Mouse (Mus musculus) MEL (cell line): ENCODE data around the gene Cd37. TPM values are rescaled to one million over a fixed set of nuclear protein-coding genes. Genes with fewer than 3 reads are reported as not detected.
A peak's percentile ranks its signal among the peaks of the same experiment; 100 is the strongest.

Source experiments
- DNase-seq: peaks from one replicate; pipeline ENCODE4 v3.0.0; 2011; ENCODE audit warnings: low read depth, low spot score
- H3K27ac ChIP-seq: 2 replicates; pipeline ENCODE4 v1.5.1; 2012; ENCODE audit warnings: low read depth, mild to moderate bottlenecking, control low read depth, low read length, moderate library complexity; ENCODE audit not compliant: control insufficient read depth
- H3K27me3 ChIP-seq, 2 experiments: fragments of 150-350 bp in 1 of 2; sonication (generic) in 1 of 2; 2 replicates each; pipeline ENCODE4 v1.6.1; 2012; ENCODE audit warnings: low read length in 2 of 2, mild to moderate bottlenecking in 2 of 2, improper control_type of control experiment in 1 of 2, moderate library complexity in 1 of 2; ENCODE audit not compliant: insufficient read depth in 2 of 2, control insufficient read depth in 1 of 2
- H3K36me3 ChIP-seq, 2 experiments: 2 replicates each; pipeline ENCODE4 v1.6.1; 2012 to 2014; ENCODE audit warnings: low read length in 2 of 2, improper control_type of control experiment in 1 of 2, inconsistent platforms in 1 of 2, mild to moderate bottlenecking in 1 of 2; ENCODE audit not compliant: insufficient read depth in 2 of 2, control insufficient read depth in 1 of 2
- H3K4me1 ChIP-seq, 2 experiments: fragments of 150-350 bp in 1 of 2; sonication (generic) in 1 of 2; 2 replicates each; pipeline ENCODE4 v1.6.1; 2012; ENCODE audit warnings: low read length in 2 of 2, improper control_type of control experiment in 1 of 2, mild to moderate bottlenecking in 1 of 2; ENCODE audit not compliant: insufficient read depth in 2 of 2, control insufficient read depth in 1 of 2
- H3K4me3 ChIP-seq, 2 experiments: fragments of 150-350 bp in 1 of 2; sonication (generic) in 1 of 2; 2 replicates each; pipeline ENCODE4 v1.5.1; 2012; ENCODE audit warnings: low read depth in 2 of 2, low read length in 2 of 2, mild to moderate bottlenecking in 2 of 2, moderate library complexity in 2 of 2, control low read depth in 1 of 2, improper control_type of control experiment in 1 of 2; ENCODE audit not compliant: control insufficient read depth in 1 of 2, insufficient read depth in 1 of 2
- H3K79me2 ChIP-seq: 2 replicates; pipeline ENCODE4 v1.6.1; 2012; ENCODE audit warnings: mild to moderate bottlenecking, low read length, moderate library complexity; ENCODE audit not compliant: control insufficient read depth, poor library complexity, insufficient read depth
- H3K9ac ChIP-seq: 2 replicates; pipeline ENCODE4 v1.6.1; 2012; ENCODE audit warnings: low read depth, mild to moderate bottlenecking, control low read depth, low read length, moderate library complexity; ENCODE audit not compliant: control insufficient read depth, poor library complexity, severe bottlenecking
- H3K9me3 ChIP-seq: fragments of 150-350 bp; sonication (generic); replicated peaks from 2 replicates; pipeline ENCODE4 v1.6.1; 2012; ENCODE audit warnings: mild to moderate bottlenecking, low read length, improper control_type of control experiment, moderate library complexity; ENCODE audit not compliant: insufficient read depth
- BHLHE40 ChIP-seq: IDR thresholded peaks from 2 replicates; pipeline ENCODE4 v1.6.1; 2012; ENCODE audit warnings: low read depth, mild to moderate bottlenecking, inconsistent platforms, low read length, improper control_type of control experiment, borderline replicate concordance
- CHD1 ChIP-seq: IDR thresholded peaks from 2 replicates; pipeline ENCODE4 v1.6.1; 2012; ENCODE audit warnings: low read depth, mild to moderate bottlenecking, inconsistent platforms, low read length, improper control_type of control experiment
- E2F4 ChIP-seq: IDR thresholded peaks from 2 replicates; pipeline ENCODE4 v1.6.1; 2011; ENCODE audit warnings: low read depth, low read length, improper control_type of control experiment, borderline replicate concordance
- ELF1 ChIP-seq: IDR thresholded peaks from 2 replicates; pipeline ENCODE4 v1.6.1; 2014; ENCODE audit warnings: low read depth, mild to moderate bottlenecking, inconsistent platforms, low read length, improper control_type of control experiment, moderate library complexity
- EP300 ChIP-seq, 2 experiments: IDR thresholded peaks; 2 replicates each; pipeline ENCODE4 v1.6.1; 2011; ENCODE audit warnings: improper control_type of control experiment in 2 of 2, low read length in 2 of 2, low read depth in 1 of 2, mild to moderate bottlenecking in 1 of 2
- GABPA ChIP-seq: IDR thresholded peaks from 2 replicates; pipeline ENCODE4 v1.6.1; 2012; ENCODE audit warnings: low read depth, mild to moderate bottlenecking, inconsistent platforms, low read length, improper control_type of control experiment, moderate library complexity
- GATA1 ChIP-seq: IDR thresholded peaks from 2 replicates; pipeline ENCODE4 v1.6.1; 2011; ENCODE audit warnings: low read depth, low read length, improper control_type of control experiment
- HCFC1 ChIP-seq: IDR thresholded peaks from 2 replicates; pipeline ENCODE4 v1.6.1; 2012; ENCODE audit warnings: low read depth, mild to moderate bottlenecking, inconsistent platforms, low read length, improper control_type of control experiment, moderate library complexity
- JUND ChIP-seq: IDR thresholded peaks from 2 replicates; pipeline ENCODE4 v1.6.1; 2011; ENCODE audit warnings: low read depth, mild to moderate bottlenecking, improper control_type of control experiment, low read length
- KAT2A ChIP-seq: conservative IDR thresholded peaks from 2 replicates; pipeline ENCODE4 v1.6.1; 2012; ENCODE audit warnings: low read depth, low read length, improper control_type of control experiment, inconsistent platforms
- MAFK ChIP-seq: IDR thresholded peaks from 2 replicates; pipeline ENCODE4 v1.6.1; 2011; ENCODE audit warnings: low read depth, mild to moderate bottlenecking, low read length, improper control_type of control experiment, borderline replicate concordance
- MAZ ChIP-seq: IDR thresholded peaks from 2 replicates; pipeline ENCODE4 v1.6.1; 2012; ENCODE audit warnings: low read depth, mild to moderate bottlenecking, inconsistent platforms, low read length, improper control_type of control experiment
- MYB ChIP-seq: IDR thresholded peaks from 2 replicates; pipeline ENCODE4 v1.6.1; 2011; ENCODE audit warnings: mild to moderate bottlenecking, low read depth, low read length, improper control_type of control experiment
- NELFE ChIP-seq: IDR thresholded peaks from 2 replicates; pipeline ENCODE4 v1.6.1; 2011; ENCODE audit warnings: low read depth, low read length, improper control_type of control experiment
- POLR2A ChIP-seq, 2 experiments: IDR thresholded peaks; 2 replicates each; pipeline ENCODE4 v1.6.1; 2011 to 2012; ENCODE audit warnings: low read length in 2 of 2, mild to moderate bottlenecking in 2 of 2, control low read depth in 1 of 2, improper control_type of control experiment in 1 of 2, low read depth in 1 of 2, moderate library complexity in 1 of 2; ENCODE audit not compliant: control insufficient read depth in 1 of 2, insufficient read depth in 1 of 2, poor library complexity in 1 of 2
- RCOR1 ChIP-seq: IDR thresholded peaks from 2 replicates; pipeline ENCODE4 v1.6.1; 2012; ENCODE audit warnings: low read depth, mild to moderate bottlenecking, inconsistent platforms, low read length, improper control_type of control experiment
- SIN3A ChIP-seq: IDR thresholded peaks from 2 replicates; pipeline ENCODE4 v1.6.1; 2012; ENCODE audit warnings: low read length, improper control_type of control experiment, inconsistent platforms
- SMC3 ChIP-seq: IDR thresholded peaks from 2 replicates; pipeline ENCODE4 v1.6.1; 2011; ENCODE audit warnings: low read depth, low read length, improper control_type of control experiment
- TAL1 ChIP-seq: IDR thresholded peaks from 2 replicates; pipeline ENCODE4 v1.6.1; 2012; ENCODE audit warnings: mild to moderate bottlenecking, inconsistent platforms, low read length, moderate library complexity, mixed read lengths
- TBP ChIP-seq: IDR thresholded peaks from 2 replicates; pipeline ENCODE4 v1.8.0; 2011; ENCODE audit warnings: low read depth, low read length, improper control_type of control experiment
- TCF12 ChIP-seq: IDR thresholded peaks from 2 replicates; pipeline ENCODE4 v1.6.1; 2014; ENCODE audit warnings: low read depth, mild to moderate bottlenecking, inconsistent platforms, low read length, improper control_type of control experiment, moderate library complexity
- UBTF ChIP-seq: IDR thresholded peaks from 2 replicates; pipeline ENCODE4 v1.6.1; 2012; ENCODE audit warnings: low read depth, mild to moderate bottlenecking, inconsistent platforms, low read length, improper control_type of control experiment, moderate library complexity, borderline replicate concordance; ENCODE audit not compliant: insufficient read depth
- ZC3H11A ChIP-seq: IDR thresholded peaks from 2 replicates; pipeline ENCODE4 v1.6.1; 2012; ENCODE audit warnings: low read depth, mild to moderate bottlenecking, inconsistent platforms, low read length, improper control_type of control experiment
- ZKSCAN1 ChIP-seq: IDR thresholded peaks from 2 replicates; pipeline ENCODE4 v1.6.1; 2012; ENCODE audit warnings: low read depth, mild to moderate bottlenecking, inconsistent platforms, low read length, improper control_type of control experiment, moderate library complexity
- ZMIZ1 ChIP-seq: IDR thresholded peaks from 2 replicates; pipeline ENCODE4 v1.6.1; 2012; ENCODE audit warnings: low read depth, mild to moderate bottlenecking, inconsistent platforms, low read length, improper control_type of control experiment, moderate library complexity
- ZNF384 ChIP-seq: IDR thresholded peaks from 2 replicates; pipeline ENCODE4 v1.6.1; 2012; ENCODE audit warnings: low read depth, mild to moderate bottlenecking, inconsistent platforms, low read length, improper control_type of control experiment
- polyA plus RNA-seq, 2 experiments: library from polyadenylated mRNA; stranded (reverse) in 1 of 2; unstranded in 1 of 2; fragments of >175 nt in 1 of 2; fragments of >200 nt in 1 of 2; gene quantifications; 2 replicates each; pipeline versions ENCODE4 v1.2.1 to v1.2.4; 2012; ENCODE audit warnings: low replicate concordance in 2 of 2, low read depth in 1 of 2; ENCODE audit not compliant: insufficient read length in 2 of 2, insufficient read depth in 1 of 2, missing spikeins in 1 of 2
- total RNA-seq: library from RNA; depleted of rRNA; stranded (reverse); fragments of 300-350 nt; gene quantifications from 2 replicates; pipeline ENCODE4 v1.2.3, GENCODE M21; 2012

Cd37 gene
- total and polyA plus RNA-seq, 3 experiments = 22.4 to 111 TPM; not detected in 1

DNA sequence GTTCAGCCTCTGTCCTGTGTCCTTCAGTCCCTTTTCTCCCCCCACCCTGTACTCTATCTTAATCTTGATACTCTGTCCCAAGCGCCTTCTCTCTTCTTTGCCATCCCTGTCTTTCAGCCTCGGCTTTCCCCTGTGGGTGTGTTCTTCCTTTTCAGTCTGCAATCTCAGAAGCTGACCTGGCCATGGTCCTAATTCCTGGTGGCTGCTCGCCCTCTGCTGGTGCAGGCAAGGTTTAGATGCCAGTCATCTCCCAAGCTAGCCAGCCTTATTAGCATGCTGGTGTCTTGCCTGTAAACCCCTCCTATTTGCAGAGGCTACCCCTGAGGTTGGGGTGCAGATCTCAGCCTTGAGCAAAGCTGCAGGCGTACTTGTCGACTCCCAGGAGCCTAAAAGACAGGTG, 40.5 kb downstream of the Cd37 start (continued):
- 0 out of 2 replicates have a peak, but pooled peaks have one; percentile 27 for TF ChIP-seq RCOR1
- TF ChIP-seq TCF12 = no peak
- no peak for TF ChIP-seq EP300 (IDR thresholded peaks at IDR 0.05; ENCODE audit: low read depth in 1 of 2, low read length in 2 of 2)
- TF ChIP-seq ELF1 = no peak
- TF ChIP-seq GATA1 = no peak
- TF ChIP-seq E2F4 = no peak
- no peak for TF ChIP-seq TBP
- peak; percentile 41; the same call in 1 of the 2 replicates for TF ChIP-seq SIN3A
- TF ChIP-seq ZC3H11A = peak; percentile 77
- TF ChIP-seq HCFC1 = peak; percentile 35; the same call in 1 of the 2 replicates
- no peak for TF ChIP-seq KAT2A
- no peak for TF ChIP-seq MAZ
- TF ChIP-seq MYB = no peak

DNA sequence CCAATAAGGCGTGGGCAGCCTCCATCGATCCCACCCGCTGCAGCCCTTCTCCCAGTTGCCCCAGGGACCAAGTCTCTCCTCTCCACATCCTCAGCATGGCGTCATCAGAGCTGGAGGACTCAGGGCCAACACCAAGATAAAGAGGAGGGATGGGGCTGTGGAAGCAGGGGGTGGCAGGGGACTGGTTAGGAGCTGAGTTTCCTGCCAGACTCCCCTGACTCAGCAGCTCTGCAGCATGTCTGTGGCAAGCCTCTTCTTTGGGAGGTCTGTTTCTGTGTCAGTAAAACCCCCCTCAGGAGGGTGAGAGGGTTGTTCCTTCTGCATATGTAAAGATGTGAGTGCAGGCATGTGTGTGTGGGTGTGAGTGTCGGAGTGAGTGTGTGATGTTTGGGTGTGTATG, 41.9 kb downstream of the Cd37 start:
- peaks cover 0 to 6% of the 10 kb centered on the region in 2 experiments; a peak in 2 of 4 replicates for H3K36me3 ChIP-seq
- H3K9me3 ChIP-seq = no peaks in the 10 kb centered on the region
- H3K27ac ChIP-seq = no peak overlapping the region
- H3K79me2 ChIP-seq = no peaks in the 10 kb centered on the region
- peak; percentile 47 for DNase-seq
- no peaks in the 10 kb centered on the region for H3K27me3 ChIP-seq
- no peak for TF ChIP-seq ZMIZ1
- no peak for TF ChIP-seq TBP
- no peak for TF ChIP-seq ZKSCAN1
- H3K4me3 ChIP-seq = no peak overlapping the region
- H3K4me1 ChIP-seq = peaks cover 15 to 19% of the 10 kb centered on the region in 2 experiments
- no peak overlapping the region for H3K9ac ChIP-seq

DNA sequence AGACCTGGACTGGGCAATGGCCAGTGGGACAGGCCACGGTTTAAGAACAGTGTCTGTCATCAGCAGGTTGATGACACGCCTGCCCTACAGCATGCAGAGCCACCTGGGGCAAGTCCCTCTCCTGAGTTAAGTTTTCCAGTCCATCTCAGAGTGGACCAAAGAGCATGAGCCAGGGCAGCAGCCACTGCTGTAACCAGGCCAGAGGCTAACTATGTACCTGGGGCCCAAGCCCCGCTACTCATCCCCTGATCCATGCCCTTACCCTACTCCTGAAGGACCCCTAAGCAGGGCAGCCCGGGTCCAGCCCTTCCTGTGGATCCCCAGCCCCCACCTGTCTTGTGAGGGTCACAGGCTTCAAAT, 42.8 kb downstream of the Cd37 start:
- Histone ChIP-seq H3K36me3 (peaks cover 0 to 6% of the 10 kb centered on the region in 2 experiments; a peak in 2 of 4 replicates), H3K79me2 (no peaks in the 10 kb centered on the region), H3K27me3 (no peaks in the 10 kb centered on the region), H3K27ac (no peak overlapping the region), H3K9me3 (no peaks in the 10 kb centered on the region), H3K9ac (no peak overlapping the region), H3K4me3 (no peak overlapping the region), H3K4me1 (peaks cover 17 to 24% of the 10 kb centered on the region in 2 experiments)
- no peak for DNase-seq
- TF ChIP-seq UBTF (no peak), NELFE (no peak), TBP (no peak), SMC3 (no peak), JUND (no peak), POLR2A (IDR thresholded peaks at IDR 0.05; ENCODE audit: control insufficient read depth in 1 of 2, insufficient read depth in 1 of 2, low read depth in 1 of 2, low read length in 2 of 2, poor library complexity in 1 of 2) (no peak), TAL1 (no peak), ZMIZ1 (no peak), ZNF384 (no peak), EP300 (IDR thresholded peaks at IDR 0.05; ENCODE audit: low read depth in 1 of 2, low read length in 2 of 2) (no peak), MAFK (no peak), GABPA (no peak), CHD1 (no peak), BHLHE40 (no peak), ZC3H11A (no peak), HCFC1 (no peak), SIN3A (no peak)
